Mouse (Mus musculus): ENCODE measurements around the gene Pax4. TPM values are rescaled to one million over a fixed set of nuclear protein-coding genes. Genes with fewer than 3 reads are reported as not detected.

Pax4 gene
- polyA plus RNA-seq, 1 experiment from 2014 or later = not detected

DNA sequence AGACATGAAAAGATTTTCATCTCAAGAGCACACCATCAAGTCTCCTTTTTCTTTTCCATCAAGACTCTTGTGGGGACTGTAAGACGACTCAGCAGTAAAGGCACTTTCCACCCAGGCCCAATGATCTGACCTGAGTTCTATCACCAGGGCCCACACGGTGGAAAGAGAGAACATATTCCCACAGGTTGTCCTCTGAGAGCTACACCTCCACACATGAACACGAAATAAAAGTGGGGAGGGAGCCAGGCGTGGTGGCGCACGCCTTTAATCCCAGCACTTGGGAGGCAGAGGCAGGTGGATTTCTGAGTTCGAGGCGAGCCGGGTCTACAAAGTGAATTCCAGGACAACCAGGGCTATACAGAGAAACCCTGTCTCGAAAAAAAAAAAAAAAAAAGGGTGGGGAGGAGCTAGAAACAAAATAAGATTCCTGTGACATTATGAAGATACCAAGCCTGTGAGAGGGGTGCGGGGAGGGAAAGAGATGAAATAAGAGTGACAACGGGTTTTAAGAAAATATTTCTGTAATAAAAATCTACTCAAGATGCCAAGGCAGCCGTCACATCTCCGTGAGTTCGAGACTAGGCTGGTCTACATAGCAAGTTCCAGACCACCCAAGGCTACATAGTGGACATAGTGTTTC lies 26.4 kb downstream of the Pax4 start:
- H3K4me3 ChIP-seq (ENCODE audit: control insufficient read depth in 1 of 2, insufficient read depth in 1 of 2, low read depth in 1 of 2, low read length in 2 of 2) = peak overlapping the region in 1 of 2 experiments; percentile 93; a peak in 2 of 4 replicates
- no peaks in the 10 kb centered on the region for H3K27me3 ChIP-seq (ENCODE audit: control insufficient read depth, insufficient read depth, low read length)
- no peak for ATAC-seq (ENCODE audit: insufficient number of reproducible peaks, insufficient read depth, low FRiP score, low read depth)
- no peaks in the 10 kb centered on the region for H3K9me3 ChIP-seq (ENCODE audit: control insufficient read depth, low read length)
- H3K4me2 ChIP-seq (ENCODE audit: low read length) = peak overlapping the region; percentile 48
- peak overlapping the region; percentile 39 to 58; a peak in 1 of 4 replicates for H3K27ac ChIP-seq (replicated peaks in 1 of 2; ENCODE audit: control insufficient read depth in 1 of 2, insufficient read depth in 1 of 2, low read depth in 2 of 2, low read length in 2 of 2)
- peaks cover 21 to 43% of the 10 kb centered on the region in 2 experiments for H3K4me1 ChIP-seq (ENCODE audit: control insufficient read depth in 2 of 2, insufficient read depth in 2 of 2, low read length in 2 of 2)
- 0 out of 2 replicates have a peak overlapping the region, but pooled peaks have one; percentile 97 for H3K9ac ChIP-seq (ENCODE audit: low read length)
- 67% methylated on average over 15 of the region's 15 CpGs for WGBS
- peaks cover 40% of the 10 kb centered on the region for H3K36me3 ChIP-seq (ENCODE audit: control insufficient read depth, insufficient read depth, low read length)

DNA sequence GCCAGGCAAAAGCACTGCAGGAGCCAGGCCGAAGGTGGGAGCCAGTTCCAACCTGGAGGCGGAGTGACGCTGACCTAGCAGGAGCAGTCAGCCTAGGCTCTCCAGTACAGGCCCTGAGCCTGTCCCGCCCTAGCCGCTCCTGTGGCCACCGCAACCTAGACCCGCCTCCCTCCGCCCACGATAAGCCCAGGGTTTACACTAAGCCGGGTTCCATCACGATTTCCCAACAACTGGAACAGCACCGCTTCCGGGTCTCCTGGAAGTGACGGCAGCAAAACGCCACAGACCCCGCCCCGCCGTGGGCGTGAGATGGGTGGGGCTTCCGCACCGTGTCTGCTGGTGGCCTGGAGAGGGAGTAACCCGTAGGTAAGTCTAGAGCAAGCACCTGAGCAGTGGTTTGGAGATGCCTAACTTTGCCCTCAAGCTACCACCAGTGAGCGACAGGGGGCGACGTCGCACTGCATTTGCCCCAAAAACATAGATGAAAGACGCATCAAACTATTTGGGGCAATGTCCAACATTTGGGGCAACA lies 27.6 kb downstream of the Pax4 start:
- Histone ChIP-seq H3K9ac (ENCODE audit: low read length) (peak overlapping the region; percentile 80), H3K4me2 (ENCODE audit: low read length) (peak overlapping the region; percentile 81), H3K27me3 (ENCODE audit: control insufficient read depth, insufficient read depth, low read length) (no peaks in the 10 kb centered on the region), H3K36me3 (ENCODE audit: control insufficient read depth, insufficient read depth, low read length) (peaks cover 45% of the 10 kb centered on the region), H3K27ac (replicated peaks in 1 of 2; ENCODE audit: control insufficient read depth in 1 of 2, insufficient read depth in 1 of 2, low read depth in 2 of 2, low read length in 2 of 2) (peak overlapping the region in 1 of 2 experiments; percentile 46; a peak in 1 of 4 replicates), H3K4me1 (ENCODE audit: control insufficient read depth in 2 of 2, insufficient read depth in 2 of 2, low read length in 2 of 2) (peaks cover 21 to 48% of the 10 kb centered on the region in 2 experiments), H3K9me3 (ENCODE audit: control insufficient read depth, low read length) (no peaks in the 10 kb centered on the region), H3K4me3 (ENCODE audit: control insufficient read depth in 1 of 2, insufficient read depth in 1 of 2, low read depth in 1 of 2, low read length in 2 of 2) (peak overlapping the region; percentile 71)
- peak; percentile 70 for ATAC-seq (ENCODE audit: insufficient number of reproducible peaks, insufficient read depth, low FRiP score, low read depth)
- WGBS = 1% methylated on average over 27 of the region's 27 CpGs

DNA sequence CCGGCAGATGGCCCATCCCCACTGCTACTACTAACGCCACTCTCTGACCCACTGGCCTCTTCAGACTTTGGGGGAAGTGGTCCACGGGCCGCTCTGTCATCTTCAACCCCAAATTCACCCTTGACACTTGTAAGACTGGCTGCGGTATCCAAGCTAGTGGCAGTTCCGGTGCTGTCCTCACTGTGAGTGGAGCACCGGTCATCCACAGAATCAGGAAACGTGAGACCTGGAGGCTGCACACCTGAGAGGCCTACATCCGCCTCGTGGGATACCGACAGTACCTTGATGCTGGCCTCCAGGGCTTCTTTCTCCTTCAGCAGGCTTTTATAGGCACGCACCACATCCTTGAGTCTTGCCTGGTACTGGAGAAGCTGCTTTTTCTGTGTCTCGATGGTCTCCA lies 28.3 kb downstream of the Pax4 start:
- WGBS = 18% methylated on average over 13 of the region's 13 CpGs
- H3K4me2 ChIP-seq (ENCODE audit: low read length) = peak overlapping the region; percentile 81
- no peaks in the 10 kb centered on the region for H3K27me3 ChIP-seq (ENCODE audit: control insufficient read depth, insufficient read depth, low read length)
- peak overlapping the region; percentile 80 for H3K9ac ChIP-seq (ENCODE audit: low read length)
- H3K4me3 ChIP-seq (ENCODE audit: control insufficient read depth in 1 of 2, insufficient read depth in 1 of 2, low read depth in 1 of 2, low read length in 2 of 2) = peak overlapping the region; percentile 71
- peaks cover 21 to 48% of the 10 kb centered on the region in 2 experiments for H3K4me1 ChIP-seq (ENCODE audit: control insufficient read depth in 2 of 2, insufficient read depth in 2 of 2, low read length in 2 of 2)
- H3K9me3 ChIP-seq (ENCODE audit: control insufficient read depth, low read length) = no peaks in the 10 kb centered on the region
- ATAC-seq (ENCODE audit: insufficient number of reproducible peaks, insufficient read depth, low FRiP score, low read depth) = no peak
- H3K27ac ChIP-seq (replicated peaks in 1 of 2; ENCODE audit: control insufficient read depth in 1 of 2, insufficient read depth in 1 of 2, low read depth in 2 of 2, low read length in 2 of 2) = no peak overlapping the region
- H3K36me3 ChIP-seq (ENCODE audit: control insufficient read depth, insufficient read depth, low read length) = peaks cover 44% of the 10 kb centered on the region

DNA sequence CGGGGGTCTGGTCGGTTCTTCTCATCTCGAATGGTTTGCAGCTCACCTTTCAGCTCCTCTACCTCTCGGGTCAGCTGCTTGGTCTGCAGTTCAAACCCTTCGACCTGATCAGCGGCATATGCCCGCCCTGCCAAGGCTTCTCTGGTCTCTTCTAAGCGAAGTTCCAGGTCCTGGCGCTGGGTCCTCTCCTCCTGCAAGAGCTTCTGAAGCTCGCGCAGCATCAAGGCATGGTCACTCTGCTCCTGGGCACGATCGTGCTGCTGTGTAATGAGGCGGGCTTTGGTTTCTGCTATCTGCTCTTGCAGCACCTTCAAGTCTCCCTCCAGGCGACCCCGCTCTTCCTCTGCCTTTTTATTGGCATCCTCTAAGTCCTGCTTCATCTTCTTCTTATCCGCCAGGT lies 28.8 kb downstream of the Pax4 start:
- Histone ChIP-seq H3K4me1 (ENCODE audit: control insufficient read depth in 2 of 2, insufficient read depth in 2 of 2, low read length in 2 of 2) (peaks cover 21 to 48% of the 10 kb centered on the region in 2 experiments), H3K36me3 (ENCODE audit: control insufficient read depth, insufficient read depth, low read length) (peaks cover 43% of the 10 kb centered on the region), H3K4me3 (ENCODE audit: control insufficient read depth in 1 of 2, insufficient read depth in 1 of 2, low read depth in 1 of 2, low read length in 2 of 2) (peak overlapping the region; percentile 71), H3K4me2 (ENCODE audit: low read length) (peak overlapping the region; percentile 81), H3K9ac (ENCODE audit: low read length) (peak overlapping the region; percentile 80; the same call in 1 of the 2 replicates), H3K9me3 (ENCODE audit: control insufficient read depth, low read length) (no peaks in the 10 kb centered on the region), H3K27me3 (ENCODE audit: control insufficient read depth, insufficient read depth, low read length) (no peaks in the 10 kb centered on the region), H3K27ac (replicated peaks in 1 of 2; ENCODE audit: control insufficient read depth in 1 of 2, insufficient read depth in 1 of 2, low read depth in 2 of 2, low read length in 2 of 2) (no peak overlapping the region)
- WGBS = 76% methylated on average over 17 of the region's 17 CpGs
- no peak for ATAC-seq (ENCODE audit: insufficient number of reproducible peaks, insufficient read depth, low FRiP score, low read depth)

DNA sequence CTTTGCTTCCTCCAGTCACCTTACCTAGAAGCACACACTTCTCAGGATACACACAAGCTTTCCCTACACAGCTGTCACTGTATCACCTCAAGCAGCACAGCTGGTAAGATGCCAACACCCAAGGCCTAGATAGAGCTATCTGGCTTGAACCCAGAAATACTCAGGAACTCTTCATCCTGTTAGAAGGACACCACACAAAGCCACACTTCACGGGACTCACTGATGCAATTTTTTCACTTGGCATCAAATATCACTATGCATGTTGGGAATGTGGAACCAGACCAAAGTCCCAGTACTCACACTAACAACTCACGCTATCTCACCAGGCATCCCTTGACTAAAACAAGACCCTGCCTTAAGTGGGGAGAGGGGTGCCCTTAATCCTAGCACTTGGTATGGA lies 29.5 kb downstream of the Pax4 start:
- Histone ChIP-seq H3K36me3 (ENCODE audit: control insufficient read depth, insufficient read depth, low read length) (peaks cover 43% of the 10 kb centered on the region), H3K27me3 (ENCODE audit: control insufficient read depth, insufficient read depth, low read length) (no peaks in the 10 kb centered on the region), H3K9ac (ENCODE audit: low read length) (0 out of 2 replicates have a peak overlapping the region, but pooled peaks have one; percentile 17), H3K27ac (replicated peaks in 1 of 2; ENCODE audit: control insufficient read depth in 1 of 2, insufficient read depth in 1 of 2, low read depth in 2 of 2, low read length in 2 of 2) (no peak overlapping the region), H3K4me2 (ENCODE audit: low read length) (peak overlapping the region; percentile 81), H3K4me1 (ENCODE audit: control insufficient read depth in 2 of 2, insufficient read depth in 2 of 2, low read length in 2 of 2) (peaks cover 17 to 42% of the 10 kb centered on the region in 2 experiments), H3K9me3 (ENCODE audit: control insufficient read depth, low read length) (no peaks in the 10 kb centered on the region), H3K4me3 (ENCODE audit: control insufficient read depth in 1 of 2, insufficient read depth in 1 of 2, low read depth in 1 of 2, low read length in 2 of 2) (0 out of 4 replicates have a peak overlapping the region, but pooled peaks of 1 of the 2 experiments have one; percentile 71)
- WGBS = 49% methylated on average over 2 of the region's 2 CpGs
- no peak for ATAC-seq (ENCODE audit: insufficient number of reproducible peaks, insufficient read depth, low FRiP score, low read depth)

DNA sequence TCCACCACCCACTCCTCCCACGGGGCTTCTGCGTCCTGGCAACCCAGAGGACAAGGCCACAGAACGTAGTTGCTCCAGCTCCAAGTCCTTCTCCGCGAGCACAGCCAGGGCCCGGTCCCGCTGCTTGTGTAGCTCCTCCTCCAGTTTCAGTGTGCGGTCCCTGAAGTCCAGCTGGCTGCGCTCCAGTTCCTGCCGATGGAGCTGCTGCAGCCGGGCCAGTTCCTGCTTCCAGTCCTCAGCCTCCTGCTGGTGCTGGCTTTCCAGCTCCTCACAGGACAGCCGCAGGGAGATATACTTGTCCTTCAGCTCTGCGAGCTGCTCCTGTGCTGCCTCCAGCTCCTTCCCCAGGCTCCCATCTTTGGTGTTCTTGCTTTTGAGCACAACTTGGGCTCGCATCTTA lies 30.7 kb downstream of the Pax4 start:
- no peaks in the 10 kb centered on the region for H3K9me3 ChIP-seq (ENCODE audit: control insufficient read depth, low read length)
- no peak overlapping the region for H3K4me2 ChIP-seq (ENCODE audit: low read length)
- peak overlapping the region; percentile 11 to 39; a peak in 2 of 4 replicates for H3K27ac ChIP-seq (replicated peaks in 1 of 2; ENCODE audit: control insufficient read depth in 1 of 2, insufficient read depth in 1 of 2, low read depth in 2 of 2, low read length in 2 of 2)
- 70% methylated on average over 14 of the region's 14 CpGs for WGBS
- ATAC-seq (ENCODE audit: insufficient number of reproducible peaks, insufficient read depth, low FRiP score, low read depth) = no peak
- H3K27me3 ChIP-seq (ENCODE audit: control insufficient read depth, insufficient read depth, low read length) = no peaks in the 10 kb centered on the region
- H3K36me3 ChIP-seq (ENCODE audit: control insufficient read depth, insufficient read depth, low read length) = peaks cover 43% of the 10 kb centered on the region
- peaks cover 11 to 35% of the 10 kb centered on the region in 2 experiments for H3K4me1 ChIP-seq (ENCODE audit: control insufficient read depth in 2 of 2, insufficient read depth in 2 of 2, low read length in 2 of 2)
- no peak overlapping the region for H3K9ac ChIP-seq (ENCODE audit: low read length)
- no peak overlapping the region for H3K4me3 ChIP-seq (ENCODE audit: control insufficient read depth in 1 of 2, insufficient read depth in 1 of 2, low read depth in 1 of 2, low read length in 2 of 2)

DNA sequence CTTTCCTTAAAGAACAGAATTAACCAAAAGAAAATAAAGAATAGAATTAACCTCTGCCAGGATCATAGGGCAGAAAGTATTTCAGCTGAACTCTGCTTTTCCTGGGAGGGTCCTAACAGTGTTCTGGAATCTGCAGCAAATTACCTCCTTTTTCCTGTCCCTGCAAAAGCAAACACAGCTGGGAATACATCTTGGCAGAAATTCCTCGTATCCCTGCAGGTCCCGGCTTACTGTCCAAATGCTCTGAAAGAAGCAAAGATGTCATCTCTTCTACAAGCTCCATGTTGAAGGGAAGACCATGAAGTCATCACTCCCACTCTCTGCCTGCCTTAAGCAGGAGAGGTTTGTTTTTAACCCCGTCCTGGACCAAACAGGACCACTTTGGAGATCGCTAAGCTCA lies 32.2 kb downstream of the Pax4 start:
- WGBS = 70% methylated on average over 4 of the region's 4 CpGs
- Histone ChIP-seq H3K27ac (replicated peaks in 1 of 2; ENCODE audit: control insufficient read depth in 1 of 2, insufficient read depth in 1 of 2, low read depth in 2 of 2, low read length in 2 of 2) (peak overlapping the region; percentile 17 to 62; a peak in 2 of 4 replicates), H3K36me3 (ENCODE audit: control insufficient read depth, insufficient read depth, low read length) (peaks cover 43% of the 10 kb centered on the region), H3K9ac (ENCODE audit: low read length) (no peak overlapping the region), H3K27me3 (ENCODE audit: control insufficient read depth, insufficient read depth, low read length) (no peaks in the 10 kb centered on the region), H3K4me2 (ENCODE audit: low read length) (peak overlapping the region; percentile 2; the same call in 1 of the 2 replicates), H3K4me3 (ENCODE audit: control insufficient read depth in 1 of 2, insufficient read depth in 1 of 2, low read depth in 1 of 2, low read length in 2 of 2) (no peak overlapping the region), H3K4me1 (ENCODE audit: control insufficient read depth in 2 of 2, insufficient read depth in 2 of 2, low read length in 2 of 2) (peaks cover 11 to 31% of the 10 kb centered on the region in 2 experiments), H3K9me3 (ENCODE audit: control insufficient read depth, low read length) (no peaks in the 10 kb centered on the region)
- ATAC-seq (ENCODE audit: insufficient number of reproducible peaks, insufficient read depth, low FRiP score, low read depth) = no peak
